Mouse (Mus musculus) midbrain, embryonic 13.5 days (tissue): Measurements from ENCODE around the gene Rsph1. TPM values are rescaled to one million over a fixed set of nuclear protein-coding genes. Genes with fewer than 3 reads are reported as not detected.

Experiments
- ATAC-seq: fragments of 200-750 bp; cut with Nextera tagmentation; 2 replicates; pipeline ENCODE4 v1.8.0; 2017; ENCODE audit warnings: mild to moderate bottlenecking, moderate TSS enrichment, moderate library complexity
- H3K27ac ChIP-seq: fragments of 300-500 bp; sonication (generic); 2 replicates; pipeline ENCODE4 v1.5.1; 2015; ENCODE audit warnings: inconsistent platforms, mild to moderate bottlenecking, moderate library complexity
- H3K27me3 ChIP-seq: fragments of 300-500 bp; sonication (generic); 2 replicates; pipeline ENCODE4 v1.6.1; 2015; ENCODE audit warnings: mild to moderate bottlenecking, inconsistent platforms
- H3K36me3 ChIP-seq: fragments of 300-500 bp; sonication (generic); 2 replicates; pipeline ENCODE4 v1.6.1; 2015; ENCODE audit warnings: mild to moderate bottlenecking, inconsistent platforms
- H3K4me1 ChIP-seq: fragments of 300-500 bp; sonication (generic); replicated peaks from 2 replicates; pipeline ENCODE4 v1.6.1; 2015; ENCODE audit warnings: inconsistent platforms
- H3K4me2 ChIP-seq: fragments of 300-500 bp; sonication (generic); replicated peaks from 2 replicates; pipeline ENCODE4 v1.6.1; 2015; ENCODE audit warnings: moderate library complexity, mild to moderate bottlenecking, inconsistent platforms
- H3K4me3 ChIP-seq: fragments of 300-500 bp; sonication (generic); replicated peaks from 2 replicates; pipeline ENCODE4 v1.5.1; 2015; ENCODE audit warnings: mild to moderate bottlenecking, inconsistent platforms
- H3K9ac ChIP-seq: fragments of 300-500 bp; sonication (generic); replicated peaks from 2 replicates; pipeline ENCODE4 v1.6.1; 2015; ENCODE audit warnings: mild to moderate bottlenecking, inconsistent platforms
- H3K9me3 ChIP-seq: fragments of 300-500 bp; sonication (generic); 2 replicates; pipeline ENCODE4 v1.6.1; 2016; ENCODE audit warnings: mild to moderate bottlenecking, inconsistent platforms
- WGBS: fragments of 180-500 bp; shearing (Covaris S2); methylation state at CpG from one replicate; pipeline ENCODE4 v1.1.7; 2015; 5-methylcytosine and 5-hydroxymethylcytosine counted together
- polyA plus RNA-seq: library from polyadenylated mRNA; unstranded; fragments of >200 nt; fragmentation: Nextera tagmentation; extraction: Ambion mirVana; gene quantifications from 2 replicates; pipeline ENCODE4 v1.2.1, GENCODE M21; 2015

Rsph1 gene
- polyA plus RNA-seq, result 2.4 and 2.7 TPM in 2 replicates

GRCm38 (mm10) chr17:31276922-31277918 lies at the start of gene Rsph1:
Gene Rsph1, minus strand, starts transcription at chr17:31277383.
- H3K4me3 ChIP-seq, result peak within 1 kb of the TSS; percentile 51
- no peaks in the 10 kb centered on the region for H3K36me3 ChIP-seq
- no peaks in the 10 kb centered on the region for H3K9me3 ChIP-seq
- peaks cover 11% of the 10 kb centered on the region for H3K4me1 ChIP-seq
- peak within 1 kb of the TSS; percentile 83 for H3K4me2 ChIP-seq
- peak within 1 kb of the TSS; percentile 50 for H3K9ac ChIP-seq
- peak; percentile 94 for ATAC-seq
- no peak within 1 kb of the TSS for H3K27ac ChIP-seq
- peaks cover 5% of the 10 kb centered on the region for H3K27me3 ChIP-seq
- 9% methylated on average over 44 of the region's 44 CpGs for WGBS

DNA sequence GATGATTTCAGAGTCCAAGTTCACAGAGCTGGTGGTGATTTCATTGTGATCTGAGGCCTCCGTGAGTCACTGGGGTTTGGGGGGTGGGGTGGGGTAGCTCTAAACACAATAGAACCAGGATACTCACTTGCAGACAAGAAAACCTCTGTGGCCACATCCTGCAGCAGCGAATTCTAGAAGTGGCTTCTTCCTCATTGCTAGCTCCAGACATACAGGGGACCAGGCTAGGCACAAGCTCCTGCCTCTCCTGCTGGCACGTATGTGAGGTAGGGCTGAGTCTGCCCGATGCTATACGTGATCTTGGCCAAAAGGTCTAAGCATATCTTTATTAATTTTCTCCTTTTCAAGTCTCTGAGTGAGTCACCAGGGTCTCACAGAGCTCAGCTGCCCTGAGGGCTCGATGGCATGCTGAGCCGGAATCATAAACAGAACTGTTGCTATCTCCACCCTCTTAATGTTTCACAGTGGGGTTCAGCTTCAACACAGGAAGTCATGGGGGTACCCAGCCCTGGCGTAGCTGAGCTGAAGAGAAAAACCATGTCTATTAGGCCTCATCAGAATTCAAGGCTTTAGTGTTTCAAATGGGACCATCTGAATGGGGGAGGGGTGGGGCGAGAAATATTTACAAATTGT lies 49.2 kb upstream of the Rsph1 start:
- H3K9me3 ChIP-seq, result no peaks in the 10 kb centered on the region
- ATAC-seq, result no peak
- peaks cover 15% of the 10 kb centered on the region for H3K4me1 ChIP-seq
- H3K27me3 ChIP-seq, result peaks cover 5% of the 10 kb centered on the region; the same call in 1 of the 2 replicates
- no peak overlapping the region for H3K4me3 ChIP-seq
- H3K4me2 ChIP-seq, result no peak overlapping the region
- H3K9ac ChIP-seq, result no peak overlapping the region
- H3K27ac ChIP-seq, result peak overlapping the region; percentile 49; the same call in 1 of the 2 replicates
- WGBS, result 43% methylated on average over 9 of the region's 9 CpGs
- peaks cover 15% of the 10 kb centered on the region for H3K36me3 ChIP-seq

GRCm38 (mm10) chr17:31325451-31326219 lies 48.5 kb upstream of the Rsph1 start:
- no peak overlapping the region for H3K4me3 ChIP-seq
- no peaks in the 10 kb centered on the region for H3K9me3 ChIP-seq
- peak; percentile 46; the same call in 1 of the 2 replicates for ATAC-seq
- no peak overlapping the region for H3K9ac ChIP-seq
- 75% methylated on average over 13 of the region's 13 CpGs for WGBS
- no peak overlapping the region for H3K4me2 ChIP-seq
- peaks cover 15% of the 10 kb centered on the region for H3K36me3 ChIP-seq
- H3K27ac ChIP-seq, result peak overlapping the region; percentile 49; the same call in 1 of the 2 replicates
- H3K27me3 ChIP-seq, result peaks cover 5% of the 10 kb centered on the region; the same call in 1 of the 2 replicates
- H3K4me1 ChIP-seq, result peaks cover 15% of the 10 kb centered on the region

GRCm38 (mm10) chr17:31324227-31324626 lies 47.0 kb upstream of the Rsph1 start:
- peaks cover 5% of the 10 kb centered on the region; the same call in 1 of the 2 replicates for H3K27me3 ChIP-seq
- no peak overlapping the region for H3K27ac ChIP-seq
- ATAC-seq, result no peak
- H3K9ac ChIP-seq, result no peak overlapping the region
- no peak overlapping the region for H3K4me3 ChIP-seq
- H3K36me3 ChIP-seq, result peaks cover 15% of the 10 kb centered on the region
- peaks cover 15% of the 10 kb centered on the region for H3K4me1 ChIP-seq
- no peaks in the 10 kb centered on the region for H3K9me3 ChIP-seq
- WGBS, result 91% methylated on average over 8 of the region's 8 CpGs
- H3K4me2 ChIP-seq, result no peak overlapping the region

- Histone ChIP-seq H3K4me3 (no peak overlapping the region), H3K27me3 (peaks cover 5% of the 10 kb centered on the region; the same call in 1 of the 2 replicates), H3K9ac (no peak overlapping the region), H3K4me1 (peaks cover 15% of the 10 kb centered on the region), H3K4me2 (no peak overlapping the region), H3K9me3 (no peaks in the 10 kb centered on the region), H3K36me3 (peaks cover 15% of the 10 kb centered on the region), H3K27ac (no peak overlapping the region)
- 92% methylated on average over 4 of the region's 4 CpGs for WGBS
- no peak for ATAC-seq
Observed at GRCm38 (mm10) chr17:31323379-31323778, 46.2 kb upstream of the Rsph1 start.

GRCm38 (mm10) chr17:31322446-31322845 lies 45.3 kb upstream of the Rsph1 start:
- ATAC-seq, result no peak
- no peak overlapping the region for H3K4me2 ChIP-seq
- H3K27me3 ChIP-seq, result peaks cover 5% of the 10 kb centered on the region; the same call in 1 of the 2 replicates
- H3K9ac ChIP-seq, result no peak overlapping the region
- H3K27ac ChIP-seq, result no peak overlapping the region
- H3K9me3 ChIP-seq, result no peaks in the 10 kb centered on the region
- H3K4me1 ChIP-seq, result peaks cover 15% of the 10 kb centered on the region
- H3K36me3 ChIP-seq, result peaks cover 15% of the 10 kb centered on the region
- H3K4me3 ChIP-seq, result no peak overlapping the region
- 89% methylated on average over 4 of the region's 4 CpGs for WGBS

DNA sequence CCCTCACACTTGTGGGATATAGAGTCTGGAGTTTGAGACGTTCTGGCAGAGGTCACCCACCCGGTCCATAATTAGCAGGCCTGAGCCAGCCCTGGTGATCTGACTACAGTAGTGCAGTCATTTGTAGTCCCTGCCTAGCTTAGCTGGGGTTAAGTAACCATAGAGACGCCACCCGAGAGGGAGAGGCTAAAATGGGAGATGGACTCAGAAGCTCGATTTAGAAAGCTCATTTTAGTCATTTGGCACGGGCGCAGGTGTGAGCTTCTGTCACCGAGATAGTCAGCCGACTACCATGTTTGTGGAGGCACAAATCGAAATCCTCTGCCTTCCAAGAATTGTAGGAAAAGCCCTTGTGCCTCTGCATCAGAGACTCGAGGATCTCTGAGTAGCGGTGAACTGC lies 44.2 kb upstream of the Rsph1 start:
- no peak overlapping the region for H3K4me2 ChIP-seq
- 79% methylated on average over 12 of the region's 12 CpGs for WGBS
- no peak overlapping the region for H3K9ac ChIP-seq
- H3K27ac ChIP-seq, result no peak overlapping the region
- H3K4me3 ChIP-seq, result no peak overlapping the region
- peaks cover 5% of the 10 kb centered on the region for H3K27me3 ChIP-seq
- H3K36me3 ChIP-seq, result peaks cover 18% of the 10 kb centered on the region
- H3K4me1 ChIP-seq, result peaks cover 5% of the 10 kb centered on the region
- no peaks in the 10 kb centered on the region for H3K9me3 ChIP-seq
- ATAC-seq, result no peak

DNA sequence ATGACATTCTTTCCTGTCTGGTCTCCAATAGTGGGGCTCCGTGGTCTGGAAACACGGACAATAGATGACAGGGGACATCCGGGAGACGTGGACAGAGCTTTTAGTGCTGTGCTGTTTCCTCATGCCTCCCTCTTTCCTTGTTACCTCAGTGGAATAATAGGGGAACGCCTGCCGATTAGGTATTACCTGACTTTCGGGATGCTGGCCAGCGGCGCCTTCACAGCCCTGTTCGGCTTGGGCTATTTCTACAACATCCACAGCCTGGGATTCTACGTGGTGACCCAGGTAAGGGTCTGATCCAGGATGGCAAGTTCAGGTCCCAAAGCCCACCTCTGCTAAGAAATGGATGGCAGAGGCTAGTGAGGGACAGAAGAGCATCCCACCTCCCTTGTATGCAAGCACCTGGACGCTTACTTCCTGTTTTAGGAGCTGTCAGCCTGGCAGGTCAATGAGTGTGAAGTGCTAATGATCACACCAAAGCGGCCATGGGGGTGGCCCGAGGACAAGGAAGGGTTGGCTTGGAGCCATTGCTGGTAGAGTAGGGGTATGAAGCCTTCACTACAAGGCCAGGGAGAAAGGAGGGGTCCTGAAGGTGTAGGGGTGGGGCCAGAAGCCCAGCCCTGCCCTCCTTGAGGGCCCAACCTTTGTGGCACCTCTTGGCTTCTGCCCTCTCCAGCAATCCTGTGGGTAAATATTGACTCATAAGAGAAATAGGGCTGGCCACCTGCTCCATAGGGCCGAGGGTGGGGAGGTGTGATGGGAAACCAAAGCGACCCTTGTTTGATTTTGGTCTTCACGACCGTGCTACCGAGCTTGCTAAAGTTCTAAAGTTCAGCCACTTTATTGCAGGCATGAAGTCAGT lies 42.0 kb upstream of the Rsph1 start:
- Histone ChIP-seq H3K4me3 (no peak overlapping the region), H3K9me3 (no peaks in the 10 kb centered on the region), H3K4me1 (peaks cover 9% of the 10 kb centered on the region), H3K9ac (no peak overlapping the region), H3K4me2 (no peak overlapping the region), H3K36me3 (peaks cover 19% of the 10 kb centered on the region), H3K27me3 (peaks cover 3% of the 10 kb centered on the region), H3K27ac (no peak overlapping the region)
- no peak for ATAC-seq
- WGBS, result 94% methylated on average over 19 of the region's 19 CpGs

DNA sequence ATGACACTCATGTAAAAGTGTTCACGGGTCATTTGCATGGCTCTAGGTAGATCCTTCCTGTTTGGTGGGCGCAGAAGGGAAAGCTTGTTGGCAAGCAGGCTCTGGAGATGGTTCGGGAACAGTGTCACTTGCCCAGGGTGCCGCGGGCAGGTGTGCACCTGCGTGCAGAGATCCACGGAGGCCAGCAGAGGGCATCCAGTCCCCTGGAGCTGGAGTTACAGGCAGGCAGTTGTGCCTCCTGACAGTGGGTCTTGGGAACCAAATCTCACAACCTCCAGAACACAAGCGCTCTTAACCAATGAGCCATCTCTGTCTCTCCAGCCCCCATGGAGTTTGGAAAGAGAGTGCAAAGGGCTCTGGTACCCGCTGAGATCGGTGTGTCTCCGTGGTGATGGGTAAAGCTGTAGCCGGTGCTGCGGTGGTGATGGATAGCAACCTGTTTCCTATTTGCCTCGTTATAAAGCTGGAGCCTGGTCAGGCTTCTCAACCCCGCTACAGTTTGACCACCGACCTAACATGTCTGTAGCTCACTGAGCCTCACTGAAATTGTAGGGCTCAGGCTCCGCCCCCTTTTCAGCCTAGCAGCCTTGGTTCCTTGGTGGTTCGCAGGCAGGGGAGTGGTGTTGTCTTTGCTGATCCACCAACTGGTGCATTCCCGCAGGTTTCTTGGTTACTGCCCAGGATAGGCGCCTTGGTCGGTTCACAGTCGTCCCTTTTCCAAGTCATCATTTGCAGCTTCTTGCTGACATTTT lies 40.5 kb upstream of the Rsph1 start:
- Histone ChIP-seq H3K27me3 (no peaks in the 10 kb centered on the region; the same call in 1 of the 2 replicates), H3K4me2 (no peak overlapping the region), H3K27ac (no peak overlapping the region), H3K36me3 (peaks cover 17% of the 10 kb centered on the region), H3K4me1 (peaks cover 15% of the 10 kb centered on the region), H3K9ac (no peak overlapping the region), H3K9me3 (no peaks in the 10 kb centered on the region), H3K4me3 (no peak overlapping the region)
- 0 out of 2 replicates have a peak, but pooled peaks have one; percentile 11 for ATAC-seq
- WGBS, result 46% methylated on average over 22 of the region's 22 CpGs

DNA sequence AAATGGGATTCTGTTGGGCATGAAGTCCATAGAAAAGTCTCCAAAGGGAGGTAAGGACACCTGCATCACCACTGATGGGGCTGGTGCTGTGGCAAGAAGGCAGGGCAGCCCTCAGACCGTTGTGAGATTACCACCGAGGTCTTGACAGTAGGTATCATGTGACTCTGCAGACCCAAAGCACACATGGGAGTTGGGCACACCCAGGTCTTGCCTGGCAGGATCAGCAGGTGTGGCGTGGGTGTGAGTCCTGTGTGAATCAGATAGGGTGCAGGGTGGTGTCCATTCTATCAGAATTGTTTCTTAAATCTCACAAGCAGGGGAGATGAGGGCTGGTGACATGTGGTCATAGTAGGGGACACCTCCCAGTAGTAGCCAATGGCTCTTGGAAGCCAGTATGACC lies 39.8 kb upstream of the Rsph1 start:
- 92% methylated on average over 3 of the region's 3 CpGs for WGBS
- peaks cover 15% of the 10 kb centered on the region for H3K4me1 ChIP-seq
- no peaks in the 10 kb centered on the region; the same call in 1 of the 2 replicates for H3K27me3 ChIP-seq
- no peak overlapping the region for H3K9ac ChIP-seq
- peaks cover 10% of the 10 kb centered on the region for H3K36me3 ChIP-seq
- H3K9me3 ChIP-seq, result no peaks in the 10 kb centered on the region
- no peak for ATAC-seq
- H3K4me2 ChIP-seq, result no peak overlapping the region
- H3K4me3 ChIP-seq, result no peak overlapping the region
- no peak overlapping the region for H3K27ac ChIP-seq
